Mouse (Mus musculus) heart, embryonic 16.5 days (tissue): ENCODE results near the gene Magea6. TPM values are rescaled to one million over a fixed set of nuclear protein-coding genes. Genes with fewer than 3 reads are reported as not detected.
"Not testable (repeated sequence)": the region's sequence is repeated elsewhere in the genome, so short reads cannot be mapped to it uniquely, and the experiment has no call there.

Experiments used
- ATAC-seq: fragments of 200-750 bp; cut with Nextera tagmentation; replicated peaks from 2 replicates; pipeline ENCODE4 v1.8.0; 2017; ENCODE audit warnings: moderate number of reproducible peaks; ENCODE audit not compliant: insufficient read depth, low FRiP score; ENCODE audit errors: extremely low read depth
- H3K27ac ChIP-seq: fragments of 300-500 bp; sonication (generic); 2 replicates; pipeline ENCODE4 v1.5.1; 2014; ENCODE audit warnings: mild to moderate bottlenecking, low read length, control low read depth, moderate library complexity
- H3K27me3 ChIP-seq: fragments of 300-500 bp; sonication (generic); 2 replicates; pipeline ENCODE4 v1.6.1; 2014; ENCODE audit warnings: low read length, mixed read lengths; ENCODE audit not compliant: control insufficient read depth, insufficient read depth
- H3K36me3 ChIP-seq: fragments of 300-500 bp; sonication (generic); 2 replicates; pipeline ENCODE4 v1.6.1; 2014; ENCODE audit not compliant: control insufficient read depth, insufficient read depth
- H3K4me1 ChIP-seq: fragments of 300-500 bp; sonication (generic); 2 replicates; pipeline ENCODE4 v1.6.1; 2014; ENCODE audit warnings: low read length, mixed read lengths; ENCODE audit not compliant: control insufficient read depth, insufficient read depth
- H3K4me2 ChIP-seq: fragments of 300-500 bp; sonication (generic); 2 replicates; pipeline ENCODE4 v1.6.1; 2014; ENCODE audit warnings: low read depth, mild to moderate bottlenecking, control low read depth, low read length
- H3K4me3 ChIP-seq: fragments of 300-500 bp; sonication (generic); 2 replicates; pipeline ENCODE4 v1.5.1; 2014; ENCODE audit warnings: mild to moderate bottlenecking, control low read depth, low read length
- H3K9ac ChIP-seq: fragments of 300-500 bp; sonication (generic); 2 replicates; pipeline ENCODE4 v1.6.1; 2014; ENCODE audit warnings: low read length, control low read depth
- H3K9me3 ChIP-seq: fragments of 300-500 bp; sonication (generic); replicated peaks from 2 replicates; pipeline ENCODE4 v1.6.1; 2016; ENCODE audit warnings: low read length; ENCODE audit not compliant: control insufficient read depth
- WGBS: fragments of 180-500 bp; shearing (Covaris S2); extraction: QIAGEN DNeasy Blood & Tissue Kit; methylation state at CpG from one replicate; pipeline ENCODE4 v1.1.7; 2014; 5-methylcytosine and 5-hydroxymethylcytosine counted together
- polyA plus RNA-seq: library from polyadenylated mRNA; unstranded; fragments of >200 nt; fragmentation: Nextera tagmentation; extraction: Ambion mirVana; gene quantifications from 2 replicates; pipeline ENCODE4 v1.2.1, GENCODE M21; 2015

Gene Magea6
- polyA plus RNA-seq = not detected in 2 replicates

DNA sequence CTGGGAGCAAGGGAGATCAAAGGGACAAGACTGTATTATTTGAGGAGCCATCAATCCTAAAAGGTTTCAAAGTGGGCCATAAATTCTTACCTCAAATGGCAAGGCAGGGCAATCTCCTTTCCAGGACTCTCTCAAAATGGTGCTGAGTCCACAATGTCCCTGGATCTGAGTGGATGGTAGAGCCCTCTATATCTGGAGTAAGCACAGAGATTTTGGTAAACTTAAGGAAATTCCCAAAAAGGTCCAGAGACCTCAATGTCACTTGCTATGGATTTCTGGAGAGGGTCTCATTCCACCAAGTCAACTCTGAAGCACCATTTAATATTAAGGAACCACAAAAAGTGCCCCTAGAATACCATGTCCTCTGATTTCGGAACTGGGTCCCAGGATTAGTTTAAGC is at the start of gene Magea6:
Magea6 (minus strand) TSS at position 101 of the 400 bp plus-strand sequence.
- not testable (repeated sequence) for ATAC-seq, H3K27ac ChIP-seq, H3K9ac ChIP-seq, H3K36me3 ChIP-seq, H3K27me3 ChIP-seq, H3K4me1 ChIP-seq, H3K4me2 ChIP-seq, H3K9me3 ChIP-seq, H3K4me3 ChIP-seq
- WGBS = 48% methylated on average over 1 of the region's 1 CpGs

DNA sequence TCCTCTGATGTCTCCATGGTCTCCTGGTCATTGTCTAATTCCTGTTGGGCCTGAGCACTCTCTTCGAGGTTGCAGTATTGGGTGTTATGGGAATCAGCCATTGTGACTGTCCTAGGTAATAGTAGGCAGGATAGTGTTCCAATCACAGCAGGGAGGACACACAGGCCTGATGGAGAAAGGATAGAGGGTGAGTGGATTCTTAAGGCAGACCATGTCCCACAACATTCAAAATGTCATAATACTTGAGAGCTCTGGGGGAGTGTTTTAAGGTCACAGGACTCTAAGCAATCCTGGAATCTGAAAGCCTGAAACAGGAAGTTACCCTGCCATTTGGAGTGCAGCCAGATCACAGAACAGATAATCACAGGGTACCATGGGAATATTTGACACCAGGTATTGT is 13.6 kb upstream of the Magea6 start, which contains the start of gene Magea3:
Magea3 (minus strand) TSS at position 101 of the 400 bp plus-strand sequence.
- H3K27me3 ChIP-seq, ATAC-seq, H3K27ac ChIP-seq, H3K9ac ChIP-seq, H3K4me2 ChIP-seq, H3K4me3 ChIP-seq, H3K4me1 ChIP-seq, H3K36me3 ChIP-seq, H3K9me3 ChIP-seq: not testable (repeated sequence)
- 64% methylated on average over 1 of the region's 1 CpGs for whole genome bisulfite sequencing

DNA sequence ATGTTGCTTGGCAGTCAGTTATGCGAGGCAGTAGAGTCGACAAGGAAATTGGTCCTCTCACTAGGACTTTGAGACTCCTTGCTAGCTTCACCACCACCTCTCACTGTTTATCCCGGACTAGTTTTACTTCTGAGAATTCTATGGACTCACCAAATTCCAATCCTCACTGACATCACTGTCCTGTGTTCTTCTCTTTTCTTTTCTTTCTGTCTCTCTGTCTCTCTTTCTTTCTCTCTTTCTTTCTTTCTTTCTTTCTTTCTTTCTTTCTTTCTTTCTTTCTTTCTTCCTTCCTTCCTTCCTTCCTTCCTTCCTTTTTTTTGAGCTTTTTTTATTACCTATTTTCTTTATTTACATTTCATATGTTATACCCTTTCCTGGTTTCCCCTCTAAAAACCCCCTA is 45.6 kb downstream of the Magea6 start, which contains the start of gene Cldn34b1:
Cldn34b1 (minus strand) TSS at position 101 of the 400 bp plus-strand sequence.
- not testable (repeated sequence) for H3K27ac ChIP-seq, H3K4me1 ChIP-seq, ATAC-seq, H3K9ac ChIP-seq, H3K36me3 ChIP-seq, H3K27me3 ChIP-seq, H3K4me3 ChIP-seq, H3K4me2 ChIP-seq, H3K9me3 ChIP-seq
- WGBS = 66% methylated on average over 3 of the region's 3 CpGs

Other genes starting within 250 kb of the Magea6 start
- not detected in 2 replicates for gene Cldn34b1, start 45.7 kb downstream of the Magea6 start, polyA plus RNA-seq
- not detected in 2 replicates for gene Magea3, start 13.5 kb upstream of the Magea6 start, polyA plus RNA-seq
- gene Magea8, start 59.9 kb upstream of the Magea6 start, polyA plus RNA-seq = not detected in 2 replicates
- not detected in 2 replicates for gene Magea5, start 127.2 kb upstream of the Magea6 start, polyA plus RNA-seq
- gene Magea1, start 153.8 kb upstream of the Magea6 start, polyA plus RNA-seq = not detected in 2 replicates
- gene Magea2, start 157.7 kb upstream of the Magea6 start, polyA plus RNA-seq = not detected in 2 replicates
- gene Cldn34b2, start 192.4 kb upstream of the Magea6 start, polyA plus RNA-seq = not detected in 2 replicates